Mouse (Mus musculus) adrenal gland, postnatal 25 days (tissue): Measurements from ENCODE around the gene Hspa1a. TPM values are rescaled to one million over a fixed set of nuclear protein-coding genes. Genes with fewer than 3 reads are reported as not detected.
"Not testable (repeated sequence)": the region's sequence is repeated elsewhere in the genome, so short reads cannot be mapped to it uniquely, and the experiment has no call there.

ENCODE experiments used
- DNase-seq: peaks from one replicate; pipeline ENCODE4 v3.0.0; 2021; ENCODE audit warnings: mixed read lengths
- long read RNA-seq: library from polyadenylated mRNA; stranded (forward); transcript quantifications from one replicate; pipeline ENCODE4 v2.0.0, GENCODE M21; 2021
- total RNA-seq: library from RNA; stranded (reverse); gene quantifications from 2 replicates; pipeline ENCODE4 v1.2.3, GENCODE M21; 2021

The Hspa1a gene
- 18.9 and 33.6 TPM in 2 replicates for total RNA-seq
- long read RNA-seq, transcript Hspa1a-201 (1 exons, 2,967 nt): major isoform, 29 of 30 reads
- long read RNA-seq, partial matches to known transcripts: 0 of 30 reads
- long read RNA-seq, other reads (novel, unspliced or antisense): 1 of 30 reads

- DNase-seq: peak; percentile 79
These were observed at the start of gene Hspa1a, which contains the start of gene Hspa1l for GRCm38 (mm10) chr17:34972069-34972749. Hspa1a (minus strand) TSS chr17:34972156. Hspa1l (plus strand) TSS chr17:34972703.

- peak; percentile 92 for DNase-seq
These were observed 49.3 kb upstream of the Hspa1a start for GRCm38 (mm10) chr17:35021163-35021808.

- DNase-seq: no peak
These were observed 48.6 kb upstream of the Hspa1a start for GRCm38 (mm10) chr17:35020551-35020950.

GRCm38 (mm10) chr17:35019894-35020293 lies 47.9 kb upstream of the Hspa1a start:
- no peak for DNase-seq

- no peak for DNase-seq
These were observed 46.2 kb upstream of the Hspa1a start for GRCm38 (mm10) chr17:35018171-35018570.

GRCm38 (mm10) chr17:35017706-35018030 lies 45.7 kb upstream of the Hspa1a start:
- DNase-seq: no peak

- DNase-seq: no peak
These were observed 45.1 kb upstream of the Hspa1a start for GRCm38 (mm10) chr17:35016791-35017705.

GRCm38 (mm10) chr17:35016376-35016775 lies 44.4 kb upstream of the Hspa1a start, which contains the start of gene Vwa7:
Vwa7 (plus strand) TSS chr17:35016579.
- peak; percentile 67 for DNase-seq

GRCm38 (mm10) chr17:35015296-35015695 lies 43.3 kb upstream of the Hspa1a start:
- DNase-seq: no peak

- DNase-seq: no peak
These were observed 41.3 kb upstream of the Hspa1a start for GRCm38 (mm10) chr17:35013221-35013620.

GRCm38 (mm10) chr17:35012430-35012829 lies 40.5 kb upstream of the Hspa1a start:
- DNase-seq: no peak

GRCm38 (mm10) chr17:35011440-35011839 lies 39.5 kb upstream of the Hspa1a start:
- DNase-seq: no peak

GRCm38 (mm10) chr17:35009586-35009985 lies 37.6 kb upstream of the Hspa1a start:
- DNase-seq: no peak

- no peak for DNase-seq
These were observed 35.5 kb upstream of the Hspa1a start for GRCm38 (mm10) chr17:35007387-35007991.

- DNase-seq: not testable (repeated sequence)
These were observed 33.9 kb upstream of the Hspa1a start for GRCm38 (mm10) chr17:35005902-35006301.

GRCm38 (mm10) chr17:35005158-35005557 lies 33.2 kb upstream of the Hspa1a start:
- no peak for DNase-seq

- no peak for DNase-seq
These were observed 32.2 kb upstream of the Hspa1a start for GRCm38 (mm10) chr17:35004075-35004717.

- DNase-seq: no peak
These were observed 31.3 kb upstream of the Hspa1a start for GRCm38 (mm10) chr17:35003022-35003838.

- DNase-seq: no peak
These were observed 30.4 kb upstream of the Hspa1a start for GRCm38 (mm10) chr17:35002153-35002865.
